Mouse (Mus musculus): ENCODE results near the gene Hist1h3f. TPM values are rescaled to one million over a fixed set of nuclear protein-coding genes. Genes with fewer than 3 reads are reported as not detected.

Hist1h3f gene
- total RNA-seq, 2 experiments from 2014 or later = 17.9 to 18.2 TPM

- intact Hi-C loops (cut with DNase I) = loop anchor here (5.0 kb wide), 1 partner anchor 1495 kb away; no protein-coding TSS in a partner anchor
- DNase-seq (ENCODE audit: low spot score in 2 of 2) = peak; percentile 70 to 76
These were observed 26.8 kb upstream of the Hist1h3f start for GRCm38 (mm10) chr13:23516822-23517602.

GRCm38 (mm10) chr13:23517603-23518294, 26.1 kb upstream of the Hist1h3f start:
- intact Hi-C loops (cut with DNase I) = loop anchor here (2.0 to 5.0 kb wide), 2 partner anchors 81 to 1495 kb away; no protein-coding TSS in a partner anchor
- peak; percentile 89 to 90 for DNase-seq (ENCODE audit: low spot score in 2 of 2)

- DNase-seq (ENCODE audit: low spot score in 2 of 2) = no peak
These were observed 25.6 kb upstream of the Hist1h3f start for GRCm38 (mm10) chr13:23518295-23518603.

GRCm38 (mm10) chr13:23518885-23519284, 25.0 kb upstream of the Hist1h3f start:
- peak; percentile 72 to 78 for DNase-seq (ENCODE audit: low spot score in 2 of 2)
- intact Hi-C loops (cut with DNase I) = loop anchor here (2.0 to 5.0 kb wide), 2 partner anchors 82 to 1497 kb away; no protein-coding TSS in a partner anchor

More at GRCm38 (mm10) chr13:23518295-23518603, 25.6 kb upstream of the Hist1h3f start:
- intact Hi-C loops (cut with DNase I) = loop anchor here (2.0 to 5.0 kb wide), 2 partner anchors 81 to 1496 kb away; no protein-coding TSS in a partner anchor

GRCm38 (mm10) chr13:23519416-23519815, 24.4 kb upstream of the Hist1h3f start:
- intact Hi-C loops (cut with DNase I) = loop anchor here (2.0 to 5.0 kb wide), 2 partner anchors 83 to 1497 kb away; no protein-coding TSS in a partner anchor
- DNase-seq (ENCODE audit: low spot score in 2 of 2) = peak; percentile 72 to 85

- intact Hi-C loops (cut with DNase I) = no loop called here
- peak; percentile 72 to 79 for DNase-seq (ENCODE audit: low spot score in 2 of 2)
These were observed 22.1 kb upstream of the Hist1h3f start for GRCm38 (mm10) chr13:23521703-23522102.

- no peak for DNase-seq (ENCODE audit: low spot score in 2 of 2)
- intact Hi-C loops (cut with DNase I) = no loop called here
These were observed 19.9 kb upstream of the Hist1h3f start for GRCm38 (mm10) chr13:23523976-23524375.

GRCm38 (mm10) chr13:23524654-23525053, 19.2 kb upstream of the Hist1h3f start:
- DNase-seq (ENCODE audit: low spot score in 2 of 2) = peak; percentile 58 to 64

GRCm38 (mm10) chr13:23525901-23526300, 18.0 kb upstream of the Hist1h3f start:
- intact Hi-C loops (cut with DNase I) = no loop called here
- DNase-seq (ENCODE audit: low spot score in 2 of 2) = no peak

More at GRCm38 (mm10) chr13:23524654-23525053, 19.2 kb upstream of the Hist1h3f start:
- intact Hi-C loops (cut with DNase I) = no loop called here

- intact Hi-C loops (cut with DNase I) = no loop called here
- DNase-seq (ENCODE audit: low spot score in 2 of 2) = peak; percentile 89 to 93
These were observed 17.5 kb upstream of the Hist1h3f start for GRCm38 (mm10) chr13:23526312-23526711.

- intact Hi-C loops (cut with DNase I) = no loop called here
- no peak for DNase-seq (ENCODE audit: low spot score in 2 of 2)
These were observed 14.8 kb upstream of the Hist1h3f start for GRCm38 (mm10) chr13:23529005-23529404.

GRCm38 (mm10) chr13:23529480-23530165, 14.2 kb upstream of the Hist1h3f start:
- DNase-seq (ENCODE audit: low spot score in 2 of 2) = no peak
- intact Hi-C loops (cut with DNase I) = loop anchor here (5.0 to 10.0 kb wide), 3 partner anchors 53 to 1815 kb away; partner anchors contain the start of genes Hist1h2ag, Hist1h2ai, Hist1h2bj and Hist1h2bl

- DNase-seq (ENCODE audit: low spot score in 2 of 2) = peak; percentile 55 to 66
- intact Hi-C loops (cut with DNase I) = loop anchor here (5.0 to 10.0 kb wide), 3 partner anchors 52 to 1816 kb away; partner anchors contain the start of genes Hist1h2ag, Hist1h2ai, Hist1h2bj and Hist1h2bl
These were observed 13.5 kb upstream of the Hist1h3f start for GRCm38 (mm10) chr13:23530181-23530900.

- intact Hi-C loops (cut with DNase I) = loop anchor here (5.0 to 10.0 kb wide), 3 partner anchors 51 to 1816 kb away; partner anchors contain the start of genes Hist1h2ag, Hist1h2ai, Hist1h2bj and Hist1h2bl
- DNase-seq (ENCODE audit: low spot score in 2 of 2) = peak; percentile 96 to 97
These were observed 12.7 kb upstream of the Hist1h3f start, which contains the start of gene Hist1h4h for GRCm38 (mm10) chr13:23530901-23531875. Gene Hist1h4h (plus strand): TSS chr13:23531050.

GRCm38 (mm10) chr13:23532262-23533075, 11.4 kb upstream of the Hist1h3f start:
- intact Hi-C loops (cut with DNase I) = loop anchor here (5.0 to 10.0 kb wide), 3 partner anchors 50 to 1818 kb away; partner anchors contain the start of genes Hist1h2ag, Hist1h2ai, Hist1h2bj and Hist1h2bl
- DNase-seq (ENCODE audit: low spot score in 2 of 2) = no peak

- peak; percentile 67 to 73 for DNase-seq (ENCODE audit: low spot score in 2 of 2)
- intact Hi-C loops (cut with DNase I) = loop anchor here (5.0 to 10.0 kb wide), 3 partner anchors 49 to 1819 kb away; partner anchors contain the start of genes Hist1h2ag, Hist1h2ai, Hist1h2bj and Hist1h2bl
These were observed 10.1 kb upstream of the Hist1h3f start, which contains the start of gene Hist1h2af for GRCm38 (mm10) chr13:23533560-23534367. Gene Hist1h2af (plus strand): TSS chr13:23533906.
